Mouse (Mus musculus) T-helper 1 cell (primary cell): ENCODE results near the gene Rtf2.

Experiments used
- in situ Hi-C: fragments of 300-600 bp; cut with MboI, MseI; formaldehyde crosslinking; loops from one replicate; pipeline ENCODE4 v1.15.1; 2025; ENCODE audit warnings: high pct_unique_total_duplicates

Gene Rtf2

DNA sequence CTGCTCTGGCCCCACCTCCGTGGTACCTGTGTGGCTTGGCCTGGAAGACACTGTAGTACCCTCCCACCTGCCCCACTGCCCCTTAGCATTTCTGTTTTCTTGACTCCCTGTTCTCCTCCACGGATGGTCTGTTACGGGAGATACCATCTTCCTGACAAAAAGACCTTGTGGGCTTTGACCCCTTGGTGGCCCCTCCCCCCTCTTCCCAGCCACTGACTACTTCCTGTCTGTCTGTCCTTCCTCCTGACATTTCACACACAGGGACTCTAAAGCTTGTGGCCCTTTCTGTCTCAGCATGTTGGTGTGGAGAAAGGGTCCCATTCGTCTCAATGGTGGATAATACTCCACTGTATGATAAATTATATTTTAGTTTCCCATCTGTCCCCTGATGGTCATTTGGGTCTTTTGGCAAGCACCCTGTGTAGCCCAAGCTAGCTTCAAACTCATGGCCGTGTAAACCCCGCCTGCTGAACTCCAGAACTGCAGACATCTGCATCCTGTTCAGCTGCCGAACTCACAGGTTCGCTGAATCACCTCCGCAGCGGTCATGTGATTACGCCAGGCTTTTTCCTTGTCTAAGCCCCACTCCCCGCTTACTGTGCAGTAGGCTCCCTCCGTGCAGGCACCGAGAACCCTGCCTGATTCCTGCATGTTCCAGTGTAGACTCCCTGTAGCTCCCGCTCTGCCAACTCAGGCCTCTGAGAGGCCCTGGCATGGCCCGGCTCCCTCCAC lies 41.5 kb downstream of the Rtf2 start:
- in situ Hi-C loops, result no loop called here

- in situ Hi-C loops, result no loop called here
These were observed 43.5 kb downstream of the Rtf2 start for GRCm38 (mm10) chr2:172483766-172484413.

DNA sequence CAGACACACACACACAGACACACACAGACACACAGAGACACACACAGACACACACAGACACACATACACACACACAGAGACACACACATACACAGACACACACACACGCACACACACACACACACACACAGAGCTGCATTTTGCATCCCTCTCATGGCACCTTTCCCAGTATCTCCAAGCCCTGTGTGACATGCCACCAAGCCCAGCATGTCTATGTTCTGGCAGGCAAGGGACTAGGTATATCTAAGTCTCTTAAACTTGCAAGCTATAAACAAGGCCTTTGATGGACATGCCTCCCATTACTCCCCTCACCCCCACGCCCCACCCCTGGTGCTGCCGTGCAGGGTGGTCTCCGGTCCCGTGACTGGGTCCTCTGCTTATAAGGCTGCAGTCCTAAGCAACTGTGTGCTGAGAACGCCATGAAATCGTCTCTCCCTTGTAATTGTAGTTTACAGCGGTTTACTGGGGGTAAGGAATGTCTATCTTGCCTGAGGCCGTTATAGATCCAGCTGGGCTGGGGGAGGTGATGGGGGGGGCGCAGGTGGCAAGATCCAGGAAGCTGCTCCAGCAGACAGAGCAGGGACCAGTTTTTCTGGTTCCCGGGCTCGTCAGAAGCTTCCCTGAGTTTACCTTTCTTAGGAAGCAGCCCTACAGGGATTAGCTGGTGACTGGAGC lies 44.5 kb downstream of the Rtf2 start:
- in situ Hi-C loops, result no loop called here

DNA sequence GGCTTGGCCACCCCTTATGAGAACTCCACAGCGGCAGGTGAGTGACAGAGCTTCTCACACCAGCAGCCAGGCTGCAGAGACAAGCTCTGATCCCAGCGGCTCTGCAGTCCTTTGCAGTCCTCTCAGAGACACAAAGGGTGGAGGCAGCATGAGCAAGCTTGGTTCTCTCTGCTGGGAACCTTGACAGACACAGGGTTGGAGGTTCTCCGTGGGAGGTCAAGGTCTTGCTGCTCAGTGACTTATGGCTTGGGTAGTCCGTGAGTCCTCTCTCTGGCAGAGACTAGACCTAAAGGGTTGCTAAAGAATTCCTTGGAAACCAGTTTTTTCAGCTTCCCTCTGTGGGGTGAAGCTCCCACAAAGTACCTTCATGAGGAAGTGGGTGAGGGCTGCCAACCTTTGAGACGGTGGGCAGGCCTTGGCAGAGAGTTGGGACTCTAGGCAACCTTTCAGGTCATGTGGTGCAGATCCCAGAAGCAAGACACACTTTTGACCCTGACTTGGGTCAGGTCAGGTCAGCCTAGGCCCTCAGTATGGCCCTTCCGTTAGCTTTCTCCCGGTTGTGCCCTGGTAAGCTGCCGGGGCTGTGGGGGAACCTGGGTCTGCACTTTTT lies 56.5 kb downstream of the Rtf2 start:
- in situ Hi-C loops, result no loop called here

- in situ Hi-C loops, result no loop called here
These were observed 58.5 kb downstream of the Rtf2 start for GRCm38 (mm10) chr2:172498823-172499222.

DNA sequence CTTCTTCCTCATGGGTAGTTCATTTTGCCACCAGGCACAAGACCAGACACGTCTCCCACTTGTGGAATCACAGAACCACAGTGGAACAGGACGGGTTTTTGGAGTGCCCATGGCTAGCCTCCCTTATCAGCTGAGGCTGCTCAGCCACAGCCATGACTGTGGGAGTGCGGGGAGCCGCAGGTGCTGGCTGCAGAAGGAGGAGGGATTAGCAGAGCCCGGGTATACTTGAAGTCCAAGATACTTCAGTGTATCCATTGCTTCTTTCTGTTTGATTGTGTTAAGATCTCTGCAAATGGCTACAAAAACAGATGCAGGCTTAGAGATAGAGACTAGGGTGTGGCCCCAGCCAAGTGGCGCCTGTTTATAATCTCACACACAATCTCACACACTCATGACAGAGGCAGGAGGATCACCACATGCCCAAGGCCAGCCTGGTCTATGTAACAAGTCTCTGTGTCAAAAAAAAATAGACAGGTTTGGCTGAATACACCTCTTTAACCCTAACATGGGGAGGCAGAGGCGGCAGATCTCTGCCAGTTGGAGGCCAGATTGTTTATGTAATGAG lies 60.5 kb downstream of the Rtf2 start:
- in situ Hi-C loops, result loop anchor here (10.0 kb wide), 1 partner anchor 1226 kb away; no protein-coding TSS in a partner anchor

GRCm38 (mm10) chr2:172501341-172501740 lies 61.0 kb downstream of the Rtf2 start:
- in situ Hi-C loops, result loop anchor here (10.0 kb wide), 1 partner anchor 1227 kb away; no protein-coding TSS in a partner anchor

DNA sequence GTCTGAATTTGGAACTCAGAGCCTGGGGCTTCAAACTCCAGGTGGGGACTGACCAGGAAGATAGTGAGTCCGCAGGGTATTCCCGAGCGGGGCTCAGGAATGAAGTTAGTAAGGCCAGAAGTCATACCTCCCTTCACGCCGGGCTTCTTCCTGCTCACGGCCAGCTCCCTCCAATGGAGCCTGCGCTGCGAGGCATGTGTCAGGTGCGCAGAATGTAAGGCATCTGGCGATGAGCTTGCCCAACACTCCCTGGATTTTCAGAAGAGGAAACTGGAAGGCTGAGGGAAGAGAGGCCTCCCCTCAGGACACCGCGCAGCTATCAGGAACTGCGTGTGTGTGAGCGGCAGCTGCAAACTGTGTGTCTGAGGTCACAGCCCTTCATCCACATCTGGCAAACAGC lies 61.8 kb downstream of the Rtf2 start:
- in situ Hi-C loops, result loop anchor here (10.0 kb wide), 1 partner anchor 1227 kb away; no protein-coding TSS in a partner anchor

DNA sequence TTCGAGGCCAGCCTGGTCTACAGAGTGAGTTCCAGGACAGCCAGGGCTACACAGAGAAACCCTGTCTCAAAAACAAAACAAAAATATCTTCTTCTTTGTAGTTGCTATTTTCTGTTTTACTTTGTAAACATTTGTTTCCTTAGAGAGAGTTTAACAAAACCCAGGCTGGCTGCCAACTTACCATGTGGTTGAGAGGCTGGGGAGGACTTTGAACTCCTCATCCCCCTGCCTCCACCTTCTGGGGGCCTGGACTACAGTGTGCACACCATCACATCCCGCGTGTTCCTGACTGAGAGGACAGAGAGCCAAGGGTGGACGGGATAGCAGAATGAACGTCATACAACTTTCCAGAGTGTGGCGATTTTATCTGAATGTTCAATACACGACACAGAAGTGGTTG lies 65.8 kb downstream of the Rtf2 start:
- in situ Hi-C loops, result loop anchor here (10.0 kb wide), 1 partner anchor 1231 kb away; no protein-coding TSS in a partner anchor

- in situ Hi-C loops, result no loop called here
These were observed 69.8 kb downstream of the Rtf2 start for GRCm38 (mm10) chr2:172510056-172510712.

GRCm38 (mm10) chr2:172510899-172511298 lies 70.5 kb downstream of the Rtf2 start:
- in situ Hi-C loops, result no loop called here

DNA sequence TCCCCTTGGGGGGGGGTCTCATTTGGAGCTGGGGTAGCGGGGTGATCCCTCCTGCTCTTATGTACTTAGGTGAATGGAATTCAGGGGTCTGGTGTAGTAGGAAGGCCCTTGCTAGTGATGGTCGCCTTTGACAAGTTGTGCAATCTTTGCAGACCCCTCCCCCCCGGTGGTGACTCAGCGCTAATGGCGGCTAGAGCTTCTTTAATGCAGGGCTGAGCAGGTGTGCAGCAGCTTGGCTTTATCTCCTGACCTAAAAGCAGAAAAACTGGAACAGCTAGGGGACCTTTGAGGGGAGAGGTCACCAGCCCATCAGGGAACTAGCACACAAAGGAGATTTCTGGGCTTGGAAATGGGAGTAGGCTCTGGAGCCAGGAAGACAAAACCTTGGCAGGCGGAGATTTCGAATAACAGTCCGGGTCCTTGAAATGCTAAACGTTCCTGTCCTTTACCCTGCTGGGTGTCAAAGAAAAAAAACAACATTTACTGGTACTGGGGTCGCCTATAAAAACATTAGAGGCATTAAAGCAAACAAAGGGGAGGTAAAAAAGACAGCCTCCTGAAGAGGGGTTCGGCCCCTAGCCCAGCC lies 76.1 kb downstream of the Rtf2 start:
- in situ Hi-C loops, result no loop called here
